Mouse (Mus musculus) MEL (cell line): ENCODE measurements at regions not wholly inside any gene's neighbourhood (a gene's known extent, or its start where the extent isn't known, plus 50 kb on each side); places are given as distances from the start of the nearest gene placed in this dataset.

Experiments
- CTCF ChIP-seq, 3 experiments: IDR thresholded peaks in 2 of 3; conservative IDR thresholded peaks in 1 of 3; 2 replicates each; pipeline ENCODE4 v1.5.1; 2011 to 2012; ENCODE audit warnings: low read length in 3 of 3, low read depth in 2 of 3, mild to moderate bottlenecking in 2 of 3, improper control_type of control experiment in 1 of 3, inconsistent platforms in 1 of 3, mixed read lengths in 1 of 3, moderate library complexity in 1 of 3; ENCODE audit not compliant: control insufficient read depth in 1 of 3, insufficient read depth in 1 of 3, poor library complexity in 1 of 3, severe bottlenecking in 1 of 3
- EP300 ChIP-seq, 2 experiments: IDR thresholded peaks; 2 replicates each; pipeline ENCODE4 v1.6.1; 2011; ENCODE audit warnings: improper control_type of control experiment in 2 of 2, low read length in 2 of 2, low read depth in 1 of 2, mild to moderate bottlenecking in 1 of 2
- ETS1 ChIP-seq: IDR thresholded peaks from 2 replicates; pipeline ENCODE4 v1.6.1; 2012; ENCODE audit warnings: low read depth, mild to moderate bottlenecking, inconsistent platforms, low read length, improper control_type of control experiment, moderate library complexity
- NRF1 ChIP-seq: IDR thresholded peaks from 2 replicates; pipeline ENCODE4 v1.6.1; 2014; ENCODE audit warnings: low read depth, mild to moderate bottlenecking, inconsistent platforms, low read length, improper control_type of control experiment, moderate library complexity; ENCODE audit not compliant: poor library complexity, insufficient read depth, severe bottlenecking

DNA sequence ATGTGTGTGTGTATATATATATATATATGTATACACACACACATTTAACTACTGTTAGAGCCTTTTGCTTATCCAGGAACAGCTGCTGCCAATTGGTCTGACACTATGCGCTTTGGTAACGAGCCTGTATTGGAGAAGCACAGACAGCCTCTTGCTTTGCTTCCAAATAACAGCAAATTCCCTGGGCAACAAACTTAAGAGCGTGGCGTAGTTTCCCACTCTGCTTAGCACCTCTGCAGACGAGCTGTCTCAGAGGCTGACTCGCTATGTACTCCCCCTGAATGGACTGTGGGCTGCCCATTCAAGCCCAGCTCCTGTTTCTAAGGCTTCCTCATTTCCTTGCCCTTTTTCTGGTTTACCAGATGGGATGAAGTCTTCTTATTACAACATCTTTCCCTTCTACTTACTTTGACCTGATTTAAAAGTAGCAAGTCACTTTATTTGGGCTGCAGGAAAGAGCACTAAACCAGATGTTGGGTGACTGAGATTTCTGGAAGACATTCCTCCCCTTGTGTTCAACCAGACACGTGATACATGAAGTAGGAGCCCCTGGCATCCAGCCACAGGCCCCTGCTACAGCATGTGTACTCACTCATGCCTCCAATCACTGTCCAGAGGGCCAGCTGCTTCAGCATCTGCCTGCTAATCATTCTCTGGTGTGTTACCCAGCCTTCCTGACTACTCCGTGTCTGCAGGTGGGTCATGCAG lies 111.3 kb upstream of the Gmds start:
- TF ChIP-seq EP300 (IDR thresholded peaks at IDR 0.05; ENCODE audit: low read depth in 1 of 2, low read length in 2 of 2) (no peak), CTCF (IDR thresholded peaks at IDR 0.05 in 2 of 3, conservative IDR thresholded peaks at IDR 0.05 in 1 of 3; ENCODE audit: control insufficient read depth in 1 of 3, insufficient read depth in 1 of 3, low read depth in 2 of 3, low read length in 3 of 3, poor library complexity in 1 of 3, severe bottlenecking in 1 of 3) (no peak), ETS1 (no peak), NRF1 (no peak)
